Mouse (Mus musculus): ENCODE results near the gene Acot3.
"Not testable (repeated sequence)": the region's sequence is repeated elsewhere in the genome, so short reads cannot be mapped to it uniquely, and the experiment has no call there.

Acot3 gene

GRCm38 (mm10) chr12:84051937-84052474 is at the start of gene Acot3:
Acot3 (plus strand) TSS chr12:84052144.
- DNase-seq (ENCODE audit: low spot score) = no peak

- no peak for DNase-seq (ENCODE audit: low spot score)
Observed at GRCm38 (mm10) chr12:84003866-84004265, 48.1 kb upstream of the Acot3 start.

GRCm38 (mm10) chr12:84008251-84008650 is 43.7 kb upstream of the Acot3 start:
- DNase-seq (ENCODE audit: low spot score) = no peak

GRCm38 (mm10) chr12:84008729-84009128 is 43.2 kb upstream of the Acot3 start:
- no peak for DNase-seq (ENCODE audit: low spot score)

GRCm38 (mm10) chr12:84009171-84009965 is 42.6 kb upstream of the Acot3 start, which contains the start of gene Acot1:
Acot1 (plus strand) TSS chr12:84009490.
- DNase-seq (ENCODE audit: low spot score) = peak; percentile 22

GRCm38 (mm10) chr12:84010201-84010600 is 41.7 kb upstream of the Acot3 start:
- no peak for DNase-seq (ENCODE audit: low spot score)

- DNase-seq (ENCODE audit: low spot score) = peak; percentile 40
Observed at GRCm38 (mm10) chr12:84011251-84012040, 40.5 kb upstream of the Acot3 start.

GRCm38 (mm10) chr12:84013130-84013529 is 38.8 kb upstream of the Acot3 start:
- DNase-seq (ENCODE audit: low spot score) = no peak

- no peak for DNase-seq (ENCODE audit: low spot score)
Observed at GRCm38 (mm10) chr12:84013701-84014100, 38.2 kb upstream of the Acot3 start.

- DNase-seq (ENCODE audit: low spot score) = not testable (repeated sequence)
Observed at GRCm38 (mm10) chr12:84020528-84020927, 31.4 kb upstream of the Acot3 start.

- DNase-seq (ENCODE audit: low spot score) = not testable (repeated sequence)
Observed at GRCm38 (mm10) chr12:84022266-84022665, 29.7 kb upstream of the Acot3 start.

- DNase-seq (ENCODE audit: low spot score) = no peak
Observed at GRCm38 (mm10) chr12:84023052-84023745, 28.7 kb upstream of the Acot3 start.

- DNase-seq (ENCODE audit: low spot score) = no peak
Observed at GRCm38 (mm10) chr12:84025888-84026287, 26.1 kb upstream of the Acot3 start.

GRCm38 (mm10) chr12:84028328-84028727 is 23.6 kb upstream of the Acot3 start:
- DNase-seq (ENCODE audit: low spot score) = not testable (repeated sequence)

- not testable (repeated sequence) for DNase-seq (ENCODE audit: low spot score)
Observed at GRCm38 (mm10) chr12:84029043-84029442, 22.9 kb upstream of the Acot3 start.

GRCm38 (mm10) chr12:84030659-84031332 is 21.1 kb upstream of the Acot3 start:
- DNase-seq (ENCODE audit: low spot score) = peak; percentile 39

GRCm38 (mm10) chr12:84032854-84033253 is 19.1 kb upstream of the Acot3 start:
- no peak for DNase-seq (ENCODE audit: low spot score)

GRCm38 (mm10) chr12:84033302-84033701 is 18.6 kb upstream of the Acot3 start:
- DNase-seq (ENCODE audit: low spot score) = not testable (repeated sequence)

GRCm38 (mm10) chr12:84034108-84034507 is 17.8 kb upstream of the Acot3 start:
- DNase-seq (ENCODE audit: low spot score) = no peak

GRCm38 (mm10) chr12:84038241-84038640 is 13.7 kb upstream of the Acot3 start, which contains the start of gene Acot4:
Acot4 (plus strand) TSS chr12:84038379.
- DNase-seq (ENCODE audit: low spot score) = peak; percentile 12

GRCm38 (mm10) chr12:84038691-84039111 is 13.2 kb upstream of the Acot3 start, which contains the start of gene Gm49366:
Gm49366 (plus strand) TSS chr12:84038935.
- DNase-seq (ENCODE audit: low spot score) = not testable (repeated sequence)
